Mouse (Mus musculus) forebrain, embryonic 13.5 days (tissue): ENCODE results near the gene Gab2. TPM values are rescaled to one million over a fixed set of nuclear protein-coding genes. Genes with fewer than 3 reads are reported as not detected.

Source experiments
- ATAC-seq: fragments of 200-750 bp; cut with Nextera tagmentation; 2 replicates; pipeline ENCODE4 v1.8.0; 2017
- H3K27ac ChIP-seq: fragments of 300-500 bp; sonication (generic); 2 replicates; pipeline ENCODE4 v1.5.1; 2015; ENCODE audit warnings: inconsistent platforms, mild to moderate bottlenecking, moderate library complexity
- H3K27me3 ChIP-seq: fragments of 300-500 bp; sonication (generic); 2 replicates; pipeline ENCODE4 v1.6.1; 2015; ENCODE audit warnings: mild to moderate bottlenecking, inconsistent platforms
- H3K36me3 ChIP-seq: fragments of 300-500 bp; sonication (generic); 2 replicates; pipeline ENCODE4 v1.6.1; 2015; ENCODE audit warnings: mild to moderate bottlenecking, inconsistent platforms; ENCODE audit not compliant: poor library complexity, severe bottlenecking
- H3K4me1 ChIP-seq: fragments of 300-500 bp; sonication (generic); 2 replicates; pipeline ENCODE4 v1.6.1; 2015; ENCODE audit warnings: inconsistent platforms
- H3K4me2 ChIP-seq: fragments of 300-500 bp; sonication (generic); 2 replicates; pipeline ENCODE4 v1.6.1; 2015; ENCODE audit warnings: inconsistent platforms, mild to moderate bottlenecking, moderate library complexity
- H3K4me3 ChIP-seq: fragments of 300-500 bp; sonication (generic); 2 replicates; pipeline ENCODE4 v1.5.1; 2015; ENCODE audit warnings: mild to moderate bottlenecking, inconsistent platforms
- H3K9ac ChIP-seq: fragments of 300-500 bp; sonication (generic); 2 replicates; pipeline ENCODE4 v1.6.1; 2015; ENCODE audit warnings: mild to moderate bottlenecking, inconsistent platforms
- H3K9me3 ChIP-seq: fragments of 300-500 bp; sonication (generic); replicated peaks from 2 replicates; pipeline ENCODE4 v1.6.1; 2016; ENCODE audit warnings: inconsistent platforms
- WGBS: fragments of 180-500 bp; shearing (Covaris S2); methylation state at CpG from one replicate; pipeline ENCODE4 v1.1.7; 2015; 5-methylcytosine and 5-hydroxymethylcytosine counted together
- polyA plus RNA-seq: library from polyadenylated mRNA; unstranded; fragments of >200 nt; fragmentation: Nextera tagmentation; extraction: Ambion mirVana; gene quantifications from 2 replicates; pipeline ENCODE4 v1.2.1, GENCODE M21; 2015

Gene Gab2
- polyA plus RNA-seq, 1 experiment from 2014 or later = 9.9 TPM

DNA sequence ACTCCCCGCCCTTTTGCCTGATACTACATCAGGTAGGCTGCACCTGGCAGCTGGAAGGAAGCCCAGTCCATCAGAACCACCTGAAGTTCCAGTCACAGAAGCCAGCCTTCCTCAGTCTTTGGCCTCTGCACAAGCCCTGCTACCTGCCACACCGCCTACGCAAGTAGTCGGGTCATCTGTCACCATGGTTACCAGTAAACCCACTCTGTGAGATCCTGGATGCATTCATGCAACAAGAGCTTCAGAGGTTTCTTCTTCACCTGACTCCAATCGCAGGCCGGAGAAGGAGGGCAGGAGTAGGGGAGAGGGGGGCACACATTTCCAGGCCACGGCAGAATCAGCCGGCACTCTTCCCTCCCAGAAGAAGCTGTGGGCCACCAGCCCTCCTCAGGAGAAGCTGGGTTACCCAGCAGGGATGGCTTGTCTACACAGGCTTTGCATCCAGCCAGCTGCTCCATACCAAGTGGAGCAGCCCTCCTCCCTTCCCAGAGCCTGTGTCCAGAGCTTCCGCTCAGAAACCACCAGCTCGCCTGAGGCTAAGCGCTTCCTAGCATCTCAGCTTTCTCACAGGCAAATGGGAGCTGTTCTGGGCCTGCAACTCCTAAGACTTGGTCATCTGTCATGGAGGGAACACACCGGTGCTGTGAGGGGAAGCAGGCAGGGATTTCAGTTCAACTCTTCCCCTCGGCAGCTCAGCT is 247.7 kb downstream of the Gab2 start:
- 70% methylated on average over 13 of the region's 13 CpGs for WGBS
- Histone ChIP-seq H3K9me3 (no peaks in the 10 kb centered on the region), H3K4me1 (peaks cover 36% of the 10 kb centered on the region), H3K4me3 (no peak overlapping the region), H3K27me3 (peaks cover 36% of the 10 kb centered on the region), H3K27ac (no peak overlapping the region), H3K36me3 (no peaks in the 10 kb centered on the region; the same call in 1 of the 2 replicates), H3K9ac (peak overlapping the region; percentile 40; the same call in 1 of the 2 replicates), H3K4me2 (no peak overlapping the region)
- no peak for ATAC-seq

DNA sequence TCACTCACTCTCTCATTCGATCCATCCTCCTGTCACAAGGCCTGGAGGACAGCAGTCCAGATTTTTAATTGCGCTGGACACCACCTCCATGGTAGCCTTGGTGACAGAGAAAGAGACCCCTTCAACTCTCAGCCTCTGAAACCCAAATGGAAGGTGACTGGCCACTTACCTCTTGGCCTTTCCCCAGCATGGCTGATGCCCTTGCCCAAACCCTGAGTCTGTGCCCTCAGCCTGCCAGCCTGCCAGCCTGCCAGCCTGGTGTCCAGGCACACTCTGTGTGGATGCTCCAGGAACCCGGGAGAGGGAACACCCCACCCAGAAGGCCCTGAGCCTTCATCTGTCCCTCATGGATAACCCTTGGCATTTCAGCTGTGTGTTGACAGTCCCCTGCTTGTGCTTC is 248.3 kb downstream of the Gab2 start:
- peaks cover 36% of the 10 kb centered on the region for H3K4me1 ChIP-seq
- H3K27ac ChIP-seq = no peak overlapping the region
- ATAC-seq = no peak
- H3K4me3 ChIP-seq = no peak overlapping the region
- H3K27me3 ChIP-seq = peaks cover 29% of the 10 kb centered on the region
- H3K9ac ChIP-seq = no peak overlapping the region
- no peaks in the 10 kb centered on the region for H3K9me3 ChIP-seq
- H3K4me2 ChIP-seq = no peak overlapping the region
- H3K36me3 ChIP-seq = no peaks in the 10 kb centered on the region
- WGBS = 79% methylated on average over 3 of the region's 3 CpGs

DNA sequence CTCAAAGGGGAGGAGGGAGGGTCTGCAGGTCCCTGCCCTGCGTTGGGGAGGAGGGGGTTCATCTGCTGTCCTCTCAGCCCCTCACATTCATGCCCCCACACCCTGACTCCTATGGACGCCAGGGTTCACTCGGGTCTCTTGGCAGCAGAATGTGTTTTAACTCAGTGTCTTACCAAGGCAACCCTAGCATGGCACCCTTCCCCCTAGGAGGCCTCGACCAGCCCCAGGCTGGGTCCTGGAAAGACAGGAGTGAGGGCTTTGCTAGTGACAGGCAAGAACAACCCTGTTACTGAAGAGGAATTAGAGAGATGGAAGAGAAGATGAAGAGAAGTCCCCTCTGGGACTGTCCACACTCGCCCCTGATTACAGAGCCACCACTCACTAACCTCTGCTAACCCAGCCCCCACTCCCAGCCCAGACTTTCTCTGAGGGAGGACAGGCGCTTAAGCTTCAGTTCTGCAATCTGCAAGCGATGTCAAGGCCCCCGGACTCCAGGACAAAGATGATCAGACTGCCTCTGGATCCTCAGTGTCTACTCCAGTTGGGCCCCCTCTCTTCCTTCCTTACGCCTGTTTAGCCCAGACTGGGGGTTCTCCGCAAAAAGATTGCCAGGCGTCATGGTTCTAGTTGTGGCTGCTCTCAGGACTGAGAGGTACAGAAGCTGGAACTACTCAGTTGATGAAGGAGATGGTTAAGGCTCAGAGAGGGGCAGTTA is 249.7 kb downstream of the Gab2 start:
- Histone ChIP-seq H3K4me3 (peak overlapping the region; percentile 80), H3K27ac (no peak overlapping the region), H3K4me2 (peak overlapping the region; percentile 78), H3K27me3 (peaks cover 15% of the 10 kb centered on the region), H3K9ac (peak overlapping the region; percentile 75), H3K36me3 (no peaks in the 10 kb centered on the region), H3K4me1 (peaks cover 26% of the 10 kb centered on the region), H3K9me3 (no peaks in the 10 kb centered on the region)
- 72% methylated on average over 11 of the region's 11 CpGs for WGBS
- ATAC-seq = no peak

DNA sequence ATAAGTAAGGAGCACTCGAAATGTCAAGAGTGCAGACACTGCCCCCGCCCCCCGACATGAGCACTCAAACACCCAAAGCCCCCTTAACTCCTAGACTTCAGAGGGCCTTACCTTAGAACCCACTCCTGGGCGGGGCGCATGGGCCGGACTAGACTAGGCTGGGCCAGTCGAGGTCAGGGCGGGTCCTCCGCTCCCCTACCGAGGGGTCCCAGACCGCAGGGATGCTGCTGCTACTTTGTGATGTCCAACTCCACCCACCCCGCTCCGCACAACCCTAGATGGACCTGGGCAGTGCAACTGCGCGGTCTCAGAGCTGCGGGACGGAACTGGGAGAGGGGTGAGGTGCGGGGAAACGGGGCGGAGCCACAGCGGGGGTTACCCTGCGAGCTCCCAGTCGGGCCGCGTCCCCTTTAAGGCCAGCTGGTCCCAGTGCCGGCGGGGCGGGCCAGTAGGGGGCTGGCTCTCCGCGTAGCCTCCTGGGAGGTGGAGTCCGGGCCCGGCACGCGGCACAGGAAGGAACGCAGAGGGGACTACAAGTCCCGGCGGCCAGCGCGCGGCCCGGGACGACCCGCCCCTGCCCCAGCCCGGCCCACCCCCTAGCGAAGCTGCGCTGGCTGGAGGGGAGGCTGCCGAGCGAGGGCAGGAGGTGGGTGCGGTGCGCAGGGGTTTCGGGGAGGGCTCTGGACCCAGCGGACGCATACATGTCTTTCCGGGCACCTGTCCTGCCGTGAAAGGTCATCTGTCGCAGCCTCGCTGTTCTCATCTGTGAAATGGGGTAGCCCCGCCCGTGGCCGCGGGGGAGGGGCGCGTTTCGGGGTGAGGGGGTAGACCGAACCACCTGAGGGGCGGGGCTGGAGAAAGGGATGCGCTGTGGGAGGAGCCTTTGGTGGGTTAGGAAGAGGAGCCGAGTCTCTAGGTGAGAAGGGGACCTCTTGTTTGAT is 250.6 kb downstream of the Gab2 start, which contains the start of the genes Usp35 and Kctd21:
Gene Usp35 (minus strand): TSS at position 295 of the 941 bp plus-strand sequence.
Gene Kctd21 (plus strand): TSS at position 602 of the 941 bp plus-strand sequence.
- Histone ChIP-seq H3K27ac (peak within 1 kb of the TSS; percentile 48; the same call in 1 of the 2 replicates), H3K9ac (peak within 1 kb of the TSS; percentile 79)
- 1% methylated on average over 66 of the region's 68 CpGs for WGBS

DNA sequence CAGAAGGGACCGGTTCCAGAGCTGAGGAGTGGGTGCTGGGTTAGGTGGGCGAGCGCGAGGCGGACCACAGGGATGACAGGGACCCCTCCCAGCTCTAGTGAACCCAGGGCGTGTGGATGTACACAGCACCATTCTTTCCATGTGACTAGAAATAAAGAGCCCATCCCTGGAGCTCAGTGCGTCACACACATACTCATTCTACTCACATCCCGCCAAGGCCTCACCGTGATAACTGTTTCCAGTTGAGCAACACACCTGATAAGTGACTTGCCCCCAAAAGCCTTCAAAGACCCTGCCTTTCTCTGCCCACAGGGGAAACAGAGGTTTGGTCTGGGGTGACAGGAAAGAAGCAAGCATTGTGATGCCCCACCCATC is 251.3 kb downstream of the Gab2 start:
- ATAC-seq = no peak
- Histone ChIP-seq H3K27me3 (no peaks in the 10 kb centered on the region), H3K27ac (no peak overlapping the region), H3K9me3 (no peaks in the 10 kb centered on the region), H3K9ac (peak overlapping the region; percentile 79), H3K36me3 (no peaks in the 10 kb centered on the region), H3K4me2 (peak overlapping the region; percentile 78), H3K4me3 (peak overlapping the region; percentile 80), H3K4me1 (peaks cover 26% of the 10 kb centered on the region)
- whole genome bisulfite sequencing = 3% methylated on average over 9 of the region's 9 CpGs

More for the DNA sequence above, 250.6 kb downstream of the Gab2 start, which contains the start of the genes Usp35 and Kctd21:
- Histone ChIP-seq H3K4me1 (peaks cover 26% of the 10 kb centered on the region), H3K27me3 (peaks cover 6% of the 10 kb centered on the region; the same call in 1 of the 2 replicates), H3K4me2 (peak within 1 kb of the TSS; percentile 78), H3K36me3 (no peaks in the 10 kb centered on the region), H3K4me3 (peak within 1 kb of the TSS; percentile 80), H3K9me3 (no peaks in the 10 kb centered on the region)
- peak; percentile 99 for ATAC-seq

DNA sequence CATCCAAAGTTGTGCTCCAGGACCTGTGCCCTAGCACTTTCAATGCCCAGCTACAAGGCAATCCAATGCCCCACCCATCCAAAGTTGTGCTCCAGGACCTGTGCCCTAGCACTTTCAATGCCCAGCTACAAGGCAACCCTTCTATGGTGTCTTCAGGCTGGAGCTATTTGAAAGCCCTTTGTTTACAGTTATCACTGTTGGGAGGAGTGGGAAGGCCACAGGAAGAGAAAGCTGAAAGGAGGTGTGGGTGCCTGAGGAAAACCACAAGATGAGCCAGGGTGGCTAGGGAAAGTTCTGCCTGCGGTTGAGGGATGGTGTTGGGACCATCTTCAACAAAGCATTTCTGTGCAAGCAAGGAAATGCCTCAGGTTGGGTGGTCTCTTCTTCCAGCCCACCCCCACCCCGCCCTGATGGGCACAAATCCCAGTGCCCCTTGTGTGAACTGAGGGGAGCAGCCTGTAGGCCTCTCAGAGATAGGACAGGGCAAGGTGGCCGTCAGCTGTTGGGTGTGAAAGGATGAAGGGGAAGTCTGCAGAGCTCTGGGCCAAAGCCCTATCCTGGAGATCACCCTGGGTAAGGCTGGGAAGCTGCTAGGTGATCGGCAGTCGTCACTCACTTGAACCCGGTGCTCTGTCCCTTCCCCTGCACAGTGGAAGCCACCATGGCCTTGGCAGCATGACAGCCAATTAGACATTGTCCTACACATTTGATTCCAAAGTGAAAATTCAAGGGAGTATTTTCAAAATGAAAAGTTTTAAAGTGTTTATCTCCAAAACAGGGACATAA is 251.9 kb downstream of the Gab2 start:
- peaks cover 26% of the 10 kb centered on the region for H3K4me1 ChIP-seq
- 0 out of 2 replicates have a peak overlapping the region, but pooled peaks have one; percentile 79 for H3K9ac ChIP-seq
- H3K27ac ChIP-seq = no peak overlapping the region
- H3K36me3 ChIP-seq = no peaks in the 10 kb centered on the region
- WGBS = 83% methylated on average over 6 of the region's 6 CpGs
- no peak for ATAC-seq
- no peaks in the 10 kb centered on the region for H3K9me3 ChIP-seq
- peak overlapping the region; percentile 80 for H3K4me3 ChIP-seq
- H3K4me2 ChIP-seq = peak overlapping the region; percentile 78
- H3K27me3 ChIP-seq = no peaks in the 10 kb centered on the region

DNA sequence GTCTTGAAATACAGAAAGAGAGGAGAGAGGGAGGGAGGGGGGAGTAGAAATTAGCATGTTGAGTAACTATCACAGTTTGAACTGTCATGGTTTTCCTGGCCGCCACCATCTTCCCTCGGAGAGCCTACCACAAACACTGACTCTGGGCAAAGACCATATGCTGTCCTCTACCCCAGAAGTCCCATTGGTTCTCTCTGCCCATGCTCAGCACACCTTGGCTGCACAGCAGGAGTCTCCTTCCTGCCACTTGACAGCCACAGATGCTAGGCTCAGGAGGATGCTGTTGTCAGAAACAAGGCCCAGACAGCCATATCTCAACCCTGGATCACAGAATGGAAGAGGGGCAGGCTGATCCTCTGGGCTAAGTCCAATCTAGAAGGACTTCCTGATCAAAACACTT is 253.0 kb downstream of the Gab2 start:
- H3K27me3 ChIP-seq = no peaks in the 10 kb centered on the region
- H3K4me2 ChIP-seq = no peak overlapping the region
- no peak for ATAC-seq
- H3K36me3 ChIP-seq = no peaks in the 10 kb centered on the region
- peaks cover 22% of the 10 kb centered on the region for H3K4me1 ChIP-seq
- 89% methylated on average over 2 of the region's 2 CpGs for WGBS
- no peak overlapping the region for H3K4me3 ChIP-seq
- H3K9me3 ChIP-seq = no peaks in the 10 kb centered on the region
- H3K27ac ChIP-seq = no peak overlapping the region
- no peak overlapping the region for H3K9ac ChIP-seq

DNA sequence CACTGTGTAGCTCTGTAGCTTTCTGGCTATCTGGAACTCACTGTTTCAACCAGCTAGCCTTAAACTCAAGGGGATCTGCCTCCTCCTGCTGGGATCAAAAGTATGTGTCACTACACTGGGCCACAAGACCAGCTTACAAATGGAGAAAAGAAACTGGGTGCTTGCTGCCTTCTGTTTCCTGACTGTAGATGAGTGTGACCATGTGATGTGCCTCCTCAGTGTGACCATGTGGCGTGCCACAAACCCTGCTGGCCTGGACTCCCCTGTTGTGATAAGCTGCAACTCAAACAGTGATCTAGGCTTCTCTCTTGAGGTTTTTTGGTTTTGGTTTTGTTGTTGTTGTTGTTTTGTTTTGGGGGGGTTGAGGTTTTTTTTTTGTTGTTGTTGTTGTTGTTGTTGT is 255.3 kb downstream of the Gab2 start:
- Histone ChIP-seq H3K4me3 (no peak overlapping the region), H3K4me2 (no peak overlapping the region), H3K9me3 (no peaks in the 10 kb centered on the region), H3K36me3 (no peaks in the 10 kb centered on the region), H3K9ac (no peak overlapping the region), H3K27ac (no peak overlapping the region), H3K27me3 (no peaks in the 10 kb centered on the region), H3K4me1 (peaks cover 11% of the 10 kb centered on the region)
- no peak for ATAC-seq
- WGBS = 62% methylated on average over 1 of the region's 1 CpGs

DNA sequence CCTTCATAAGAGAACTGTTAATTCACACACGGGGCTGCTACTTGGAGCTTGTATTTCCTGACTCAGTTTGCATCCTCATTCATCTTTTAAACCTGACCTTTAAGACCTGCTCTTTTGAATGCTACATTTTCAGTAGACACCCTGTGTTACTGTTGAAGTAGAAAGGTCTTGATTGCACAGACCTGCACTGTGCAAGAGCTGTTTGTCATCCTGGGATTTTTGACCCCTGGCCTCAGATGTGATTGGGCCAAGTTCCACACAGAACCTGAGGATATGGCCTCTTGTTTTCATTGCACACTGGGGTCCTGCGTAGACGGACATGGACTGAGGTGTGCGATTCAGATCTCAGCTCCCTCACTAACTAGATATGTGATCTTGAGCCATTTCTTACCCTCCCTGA is 257.2 kb downstream of the Gab2 start:
- Histone ChIP-seq H3K4me1 (no peaks in the 10 kb centered on the region), H3K27me3 (no peaks in the 10 kb centered on the region), H3K9me3 (no peaks in the 10 kb centered on the region), H3K27ac (no peak overlapping the region), H3K9ac (no peak overlapping the region), H3K36me3 (no peaks in the 10 kb centered on the region), H3K4me2 (no peak overlapping the region), H3K4me3 (no peak overlapping the region)
- WGBS = 90% methylated on average over 4 of the region's 4 CpGs
- no peak for ATAC-seq

DNA sequence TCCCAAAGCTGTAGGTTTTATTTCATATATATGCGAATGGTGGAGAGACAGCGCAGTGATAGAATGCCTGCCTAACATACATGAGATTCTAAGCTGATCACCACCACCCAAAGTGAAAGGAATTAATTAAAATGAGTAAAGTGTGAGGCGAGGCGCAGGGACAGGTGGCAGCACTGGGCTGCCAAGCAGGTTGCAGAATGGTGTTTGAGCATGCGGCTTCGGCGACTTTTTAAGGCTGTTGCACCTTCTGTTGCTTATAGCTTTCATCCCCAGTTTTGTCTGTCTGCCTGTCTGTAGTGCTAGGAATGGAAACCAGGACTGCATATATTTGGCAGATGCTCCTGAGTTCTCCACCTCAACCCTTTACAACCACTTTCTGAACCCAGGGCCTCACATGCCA is 258.2 kb downstream of the Gab2 start:
- ATAC-seq = peak; percentile 55; the same call in 1 of the 2 replicates
- H3K4me2 ChIP-seq = no peak overlapping the region
- H3K4me1 ChIP-seq = peaks cover 1% of the 10 kb centered on the region; the same call in 1 of the 2 replicates
- no peaks in the 10 kb centered on the region for H3K36me3 ChIP-seq
- no peaks in the 10 kb centered on the region for H3K9me3 ChIP-seq
- H3K27me3 ChIP-seq = no peaks in the 10 kb centered on the region
- 87% methylated on average over 7 of the region's 7 CpGs for WGBS
- no peak overlapping the region for H3K27ac ChIP-seq
- no peak overlapping the region for H3K9ac ChIP-seq
- no peak overlapping the region for H3K4me3 ChIP-seq
